Mouse (Mus musculus): ENCODE measurements at regions not wholly inside any gene's neighbourhood (a gene's known extent, or its start where the extent isn't known, plus 50 kb on each side); places are given as distances from the start of the nearest gene placed in this dataset.

DNA sequence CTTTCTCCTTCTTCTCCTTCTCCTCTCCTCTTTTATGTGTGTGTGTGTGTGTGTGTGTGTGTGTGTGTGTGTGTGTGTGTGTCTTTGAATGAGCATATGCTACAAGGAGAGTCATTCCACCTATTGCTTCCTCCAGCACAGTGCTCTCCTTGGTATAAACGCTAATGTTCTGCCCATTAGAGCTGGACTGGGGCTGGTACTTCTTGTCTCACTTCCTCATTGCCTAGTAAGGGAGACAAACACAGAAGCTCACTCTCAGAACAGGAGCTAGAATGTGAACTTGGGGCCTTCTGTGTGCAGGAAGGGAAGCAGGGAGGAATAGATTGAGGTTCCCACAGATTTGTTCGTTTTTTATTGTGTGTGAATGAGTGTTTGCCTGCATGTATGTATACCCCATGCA lies 54.9 kb upstream of the Shb start:
- DNase-seq (ENCODE audit: low spot score) = no peak

DNA sequence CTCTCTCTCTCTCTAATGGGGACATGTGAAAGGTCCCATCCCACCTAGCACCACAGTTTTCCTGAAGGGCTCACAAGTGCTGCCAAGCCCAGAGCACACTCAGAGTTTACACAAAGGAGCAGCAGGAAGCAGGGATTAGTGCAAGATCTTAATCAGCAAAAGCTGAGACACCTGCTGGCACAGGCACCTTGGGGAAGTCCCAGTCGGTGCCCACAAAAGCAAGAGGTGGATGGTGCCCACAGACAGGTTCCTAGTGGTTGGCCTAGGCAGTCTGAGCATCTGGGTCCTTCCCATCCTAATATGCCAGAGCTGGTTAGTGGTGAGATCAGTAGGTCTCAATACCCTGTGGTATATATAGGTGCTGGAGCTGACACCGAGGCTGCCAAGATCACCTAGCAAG lies 54.0 kb upstream of the Shb start:
- DNase-seq (ENCODE audit: low spot score) = no peak

DNA sequence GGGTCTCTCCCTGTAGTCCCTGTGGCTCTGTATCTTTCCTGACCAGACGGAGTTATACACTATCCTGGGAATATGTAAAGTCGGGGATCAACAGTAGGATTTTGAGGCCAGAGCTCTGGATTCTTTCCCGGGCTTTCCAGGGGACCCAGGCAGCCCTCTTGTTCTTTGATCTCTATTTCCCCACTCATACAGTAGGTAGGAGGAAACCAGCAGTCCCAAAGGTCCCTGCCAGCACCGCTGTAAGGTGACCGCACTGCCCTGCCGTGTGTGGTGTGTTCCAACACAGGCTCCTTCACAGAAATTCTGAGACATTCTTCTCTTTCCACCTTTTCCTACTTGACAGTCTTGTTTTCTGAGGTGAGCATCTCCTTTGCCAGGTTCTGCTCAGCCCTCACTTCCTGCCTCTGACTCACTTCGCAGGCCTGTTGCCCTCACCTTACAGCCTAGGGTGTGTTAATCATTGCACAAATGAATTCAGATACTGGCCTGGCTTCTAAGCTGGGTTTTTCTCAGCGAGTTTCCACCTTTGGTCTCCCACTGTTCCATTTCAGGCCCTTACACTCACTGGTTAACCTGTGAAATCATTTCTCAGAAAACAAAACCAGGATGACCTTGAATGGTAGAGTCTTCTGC lies 53.0 kb upstream of the Shb start:
- no peak for DNase-seq (ENCODE audit: low spot score)

DNA sequence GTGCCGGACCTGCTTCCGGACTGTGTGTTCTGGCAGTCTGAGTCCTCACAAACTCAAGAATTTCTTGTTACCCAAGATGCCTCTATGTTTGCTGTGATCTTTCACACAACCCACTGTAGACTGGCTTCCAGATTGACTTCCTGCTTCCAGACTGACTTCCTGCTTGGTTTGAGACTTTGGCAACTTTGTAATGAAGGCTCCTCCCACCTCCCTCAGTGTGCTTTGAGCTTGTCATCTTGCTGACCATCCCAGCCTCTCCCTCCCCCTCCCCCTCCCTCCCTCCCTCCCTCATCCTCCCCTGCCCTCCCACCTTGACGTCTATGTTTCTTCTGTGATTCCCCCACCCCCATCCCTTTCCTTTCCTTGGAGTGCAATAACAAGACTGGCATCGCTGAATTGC lies 51.7 kb upstream of the Shb start:
- no peak for DNase-seq (ENCODE audit: low spot score)

DNA sequence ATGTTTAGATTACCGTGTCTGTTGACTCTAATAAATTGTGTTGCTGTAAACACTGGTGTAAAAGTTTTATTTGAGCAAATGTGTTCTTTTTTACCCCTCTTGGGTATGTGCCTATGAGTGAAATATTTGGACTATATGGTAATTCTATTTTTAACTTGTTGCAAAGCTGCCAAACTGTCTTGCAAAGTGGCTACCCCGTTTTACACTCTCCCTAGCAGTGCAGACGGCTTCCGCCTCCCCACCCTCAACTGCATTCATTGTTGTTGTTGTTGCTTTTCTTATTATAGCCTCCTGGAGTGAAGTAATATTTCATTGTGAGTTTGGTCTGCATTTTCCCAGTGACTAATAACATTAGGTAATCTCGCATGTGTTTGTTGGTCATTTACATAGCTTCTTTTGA lies 50.2 kb upstream of the Shb start:
- DNase-seq (ENCODE audit: low spot score) = no peak
